Mouse (Mus musculus) embryonic fibroblast, embryonic 13.5 days (primary cell): Measurements from ENCODE around the gene Tdrd6.

ENCODE experiments used
- CTCF ChIP-seq: IDR thresholded peaks from 2 replicates; pipeline ENCODE4 v1.5.1; 2011; ENCODE audit warnings: mild to moderate bottlenecking, control low read depth, low read length, moderate library complexity, borderline replicate concordance; ENCODE audit not compliant: insufficient read depth
- POLR2A ChIP-seq: IDR thresholded peaks from 2 replicates; pipeline ENCODE4 v1.6.1; 2011; ENCODE audit warnings: low read depth, mild to moderate bottlenecking, control low read depth, low read length, moderate library complexity

DNA sequence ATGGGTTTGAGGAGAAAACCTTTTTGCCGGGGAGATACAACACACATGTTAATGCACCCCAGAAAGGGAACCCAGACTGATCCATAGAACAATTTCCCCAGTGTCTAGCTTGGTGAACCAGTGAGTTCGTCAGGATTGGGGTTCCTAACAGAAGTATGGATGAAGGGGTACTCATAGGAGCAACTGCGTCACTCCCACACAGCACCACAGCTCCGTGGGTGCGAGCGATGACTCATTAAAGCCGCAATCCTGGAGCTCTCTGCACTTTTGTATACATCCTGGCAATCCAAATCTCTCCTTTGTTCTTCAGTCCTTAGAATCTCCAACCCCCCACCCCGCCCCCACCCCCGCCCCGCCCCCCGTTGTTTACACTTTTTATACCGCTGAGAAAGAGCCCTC is 62.5 kb downstream of the Tdrd6 start:
- TF ChIP-seq CTCF (no peak), POLR2A (no peak)
